Mouse (Mus musculus) layer of hippocampus, adult 2 months (tissue): ENCODE results near the gene Znrf1. TPM values are rescaled to one million over a fixed set of nuclear protein-coding genes. Genes with fewer than 3 reads are reported as not detected.
A peak's percentile ranks its signal among the peaks of the same experiment; 100 is the strongest.

Experiments
- DNase-seq, 2 experiments: peaks; one replicate each; pipeline ENCODE4 v3.0.0; 2022; ENCODE audit warnings: low spot score in 2 of 2
- H3K27ac ChIP-seq: fragments of 200-600 bp; 2 replicates; pipeline ENCODE4 v1.8.1; 2022
- H3K4me3 ChIP-seq: fragments of 200-600 bp; 2 replicates; pipeline ENCODE4 v1.8.1; 2022; ENCODE audit warnings: mild to moderate bottlenecking
- CTCF ChIP-seq: fragments of 200-600 bp; conservative IDR thresholded peaks from 2 replicates; pipeline ENCODE4 v1.8.1; 2022; ENCODE audit warnings: antibody characterized with exemption, mild to moderate bottlenecking, moderate library complexity
- total RNA-seq, 2 experiments: library from RNA; stranded (reverse); gene quantifications; 2 replicates each; pipeline ENCODE4 v1.2.3; 2021

Znrf1 gene
- total RNA-seq, 2 experiments from 2014 or later = 105 to 107 TPM

- DNase-seq = no peak
- no peak for TF ChIP-seq CTCF
- no peak overlapping the region for H3K27ac ChIP-seq
- no peak overlapping the region for H3K4me3 ChIP-seq
Observed at GRCm38 (mm10) chr8:111516451-111517035, 19.4 kb upstream of the Znrf1 start.

- TF ChIP-seq CTCF = no peak
- Histone ChIP-seq H3K27ac (no peak overlapping the region), H3K4me3 (no peak overlapping the region)
- DNase-seq = no peak
Observed at GRCm38 (mm10) chr8:111517466-111517865, 18.4 kb upstream of the Znrf1 start.

GRCm38 (mm10) chr8:111521713-111522429, 14.0 kb upstream of the Znrf1 start, which contains the start of gene Wdr59:
TSS of gene Wdr59 (minus strand) at chr8:111522092.
- peak; percentile 52 for TF ChIP-seq CTCF
- peak; percentile 98 to 99 for DNase-seq
- peak within 1 kb of the TSS; percentile 83 for H3K4me3 ChIP-seq
- peak within 1 kb of the TSS; percentile 93 for H3K27ac ChIP-seq

DNA sequence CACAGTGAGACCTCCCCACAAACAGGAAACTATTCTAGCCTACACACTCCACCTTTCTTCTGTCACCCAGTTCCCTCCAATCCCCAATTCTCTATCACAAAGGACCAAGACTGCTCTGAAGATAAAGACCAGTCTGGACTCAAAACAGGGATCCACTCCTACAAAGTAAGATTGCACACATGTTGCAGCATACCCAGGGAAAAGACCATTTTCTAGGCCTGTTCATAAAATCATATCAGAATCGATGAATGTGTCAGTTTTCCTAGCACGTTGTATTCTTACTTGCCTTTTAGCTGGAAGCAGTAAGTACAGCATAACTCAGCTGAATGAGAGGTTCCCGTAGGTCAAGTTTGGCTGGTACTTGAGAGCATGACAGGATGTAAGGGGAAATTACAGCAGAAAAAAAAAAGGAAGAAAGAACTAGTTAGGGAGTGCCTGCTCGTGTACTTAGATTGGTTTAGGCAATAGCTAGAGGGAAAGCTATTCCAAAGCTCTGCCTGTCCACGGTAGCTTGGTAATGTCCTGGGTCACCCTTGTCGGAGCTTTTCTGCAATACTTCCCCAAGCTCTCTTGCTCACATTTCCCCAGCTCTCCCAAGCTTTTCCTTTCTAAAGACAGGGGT, 9.4 kb upstream of the Znrf1 start:
- H3K4me3 ChIP-seq = no peak overlapping the region
- no peak overlapping the region for H3K27ac ChIP-seq
- no peak for TF ChIP-seq CTCF
- DNase-seq = no peak

DNA sequence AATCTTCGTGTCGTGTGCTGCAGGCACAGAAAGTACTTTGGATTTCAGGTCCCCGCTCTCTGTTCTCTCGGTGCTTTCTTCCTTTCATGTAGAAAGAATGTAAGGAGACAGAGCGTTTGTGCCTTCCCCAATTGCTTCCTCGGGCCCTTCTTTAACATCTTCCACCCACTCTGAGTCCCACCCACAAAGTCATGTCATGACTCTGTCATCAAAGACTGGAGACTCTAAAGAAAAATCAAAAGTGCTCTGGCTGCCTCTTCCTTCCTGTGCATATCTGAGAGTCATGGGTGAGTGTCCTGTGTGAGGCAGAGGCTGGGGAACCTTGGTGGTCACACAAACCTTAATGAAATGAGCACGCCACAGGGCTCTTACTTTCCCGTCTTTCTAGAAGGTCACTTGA, 8.7 kb upstream of the Znrf1 start:
- no peak for TF ChIP-seq CTCF
- Histone ChIP-seq H3K27ac (no peak overlapping the region), H3K4me3 (no peak overlapping the region)
- DNase-seq = no peak

- TF ChIP-seq CTCF = no peak
- DNase-seq = no peak
- Histone ChIP-seq H3K27ac (no peak overlapping the region), H3K4me3 (no peak overlapping the region)
Observed at GRCm38 (mm10) chr8:111528071-111528470, 7.8 kb upstream of the Znrf1 start.

- no peak for DNase-seq
- H3K4me3 ChIP-seq = no peak overlapping the region
- TF ChIP-seq CTCF = no peak
- H3K27ac ChIP-seq = no peak overlapping the region
Observed at GRCm38 (mm10) chr8:111531191-111531590, 4.7 kb upstream of the Znrf1 start.

GRCm38 (mm10) chr8:111531621-111532020, 4.3 kb upstream of the Znrf1 start:
- TF ChIP-seq CTCF = no peak
- H3K4me3 ChIP-seq = no peak overlapping the region
- DNase-seq = no peak

DNA sequence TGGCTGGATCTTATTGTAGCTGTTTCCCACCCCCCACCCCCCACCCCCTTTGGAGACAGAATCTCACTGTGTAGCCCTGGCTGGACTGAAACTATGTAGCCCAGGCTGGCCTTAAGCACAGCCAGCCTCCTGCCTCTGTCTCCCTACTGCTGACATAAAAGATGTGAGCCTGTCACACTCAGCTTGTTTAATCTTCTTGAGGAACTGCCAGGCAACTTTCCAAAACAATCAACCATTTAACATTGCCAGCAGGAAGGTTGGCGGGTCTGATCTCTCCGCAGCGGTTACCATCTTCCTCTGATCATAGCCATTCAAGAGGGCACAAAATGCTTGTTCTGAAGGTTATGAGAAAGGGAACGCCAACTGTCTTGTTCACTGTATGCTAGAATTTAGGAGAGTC, 2.4 kb upstream of the Znrf1 start:
- H3K4me3 ChIP-seq = no peak overlapping the region
- no peak for DNase-seq
- no peak overlapping the region for H3K27ac ChIP-seq
- no peak for TF ChIP-seq CTCF

More at GRCm38 (mm10) chr8:111531621-111532020, 4.3 kb upstream of the Znrf1 start:
- no peak overlapping the region for H3K27ac ChIP-seq

DNA sequence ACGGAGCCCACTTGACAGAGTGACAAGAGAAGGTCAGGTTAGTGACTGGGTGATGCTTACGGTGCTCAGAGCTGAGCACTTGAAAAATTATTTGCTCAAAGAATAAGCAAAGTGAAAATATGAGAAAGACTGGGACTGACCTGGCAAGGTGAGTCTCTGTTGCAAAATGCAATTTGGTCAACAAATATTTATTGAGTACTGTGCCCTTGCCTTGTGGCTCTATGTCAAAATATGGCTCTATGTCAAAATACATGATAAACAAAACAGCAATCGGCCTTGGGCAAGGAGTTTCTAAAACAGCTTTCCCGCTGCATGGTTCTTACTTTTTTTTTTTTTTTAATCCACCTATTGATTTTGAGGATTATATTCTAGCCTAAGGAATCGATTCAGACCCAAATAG, 406 bp upstream of the Znrf1 start:
- H3K27ac ChIP-seq = no peak overlapping the region
- H3K4me3 ChIP-seq = peak overlapping the region; percentile 91; the same call in 1 of the 2 replicates
- TF ChIP-seq CTCF = no peak
- no peak for DNase-seq

- H3K4me3 ChIP-seq = peak overlapping the region; percentile 91
- no peak for DNase-seq
- peak overlapping the region; percentile 91 for H3K27ac ChIP-seq
- peak; percentile 17; the same call in 1 of the 2 replicates for TF ChIP-seq CTCF
Observed at GRCm38 (mm10) chr8:111536978-111537764, 1.3 kb downstream of the Znrf1 start.

DNA sequence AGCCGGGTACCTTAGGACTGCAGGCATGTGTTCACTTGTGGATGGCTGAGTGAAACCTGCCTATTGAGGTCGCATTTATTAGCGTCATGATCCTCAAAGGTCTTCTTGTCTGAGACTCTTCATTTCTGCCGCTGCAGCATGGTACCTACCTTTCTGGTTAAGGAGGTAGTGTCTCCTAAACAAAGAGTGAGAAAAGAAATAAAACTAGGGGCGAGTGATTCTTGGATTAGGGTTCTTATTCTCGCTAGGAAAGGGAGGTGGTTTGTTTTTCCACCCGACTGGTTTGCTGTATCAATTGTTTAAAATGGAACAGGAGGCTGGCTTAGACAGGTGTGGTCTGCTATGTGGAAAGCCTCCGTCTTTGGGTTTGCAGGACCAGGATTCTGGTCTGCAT, 1.9 kb downstream of the Znrf1 start:
- no peak for TF ChIP-seq CTCF
- Histone ChIP-seq H3K4me3 (peak overlapping the region; percentile 91), H3K27ac (peak overlapping the region; percentile 91)
- DNase-seq = no peak

- no peak for DNase-seq
- no peak for TF ChIP-seq CTCF
- H3K4me3 ChIP-seq = peak overlapping the region; percentile 91
- H3K27ac ChIP-seq = peak overlapping the region; percentile 91
Observed at GRCm38 (mm10) chr8:111538194-111538593, 2.3 kb downstream of the Znrf1 start.
